Mouse (Mus musculus): ENCODE data around the gene Cnot4. TPM values are rescaled to one million over a fixed set of nuclear protein-coding genes. Genes with fewer than 3 reads are reported as not detected.
"Not testable (repeated sequence)": the region's sequence is repeated elsewhere in the genome, so short reads cannot be mapped to it uniquely, and the experiment has no call there.

Gene Cnot4
- total RNA-seq (2021) = 10 to 100 TPM; 22.5 to 24.5 TPM

- intact Hi-C loops (cut with DNase I) = loop anchor here (1.0 kb wide), 1 partner anchor 43 kb away; the partner anchor contains the start of gene Nup205
- DNase-seq = peak; percentile 99
These were observed at the start of gene Cnot4 for GRCm38 (mm10) chr6:35133579-35134488. TSS of gene Cnot4 (minus strand) at chr6:35133724.

- intact Hi-C loops (cut with DNase I) = loop anchor here (5.0 kb wide), 1 partner anchor 182 kb away; no protein-coding TSS in a partner anchor
These were observed 45.8 kb upstream of the Cnot4 start for GRCm38 (mm10) chr6:35179299-35179698.

GRCm38 (mm10) chr6:35177650-35178272 lies 44.2 kb upstream of the Cnot4 start:
- intact Hi-C loops (cut with DNase I) = loop anchor here (1.0 to 5.0 kb wide), 2 partner anchors 44 to 180 kb away; partner anchors contain the start of gene Cnot4
- peak in 1 of 2 experiments; percentile 60 for DNase-seq

More at GRCm38 (mm10) chr6:35179299-35179698, 45.8 kb upstream of the Cnot4 start:
- not testable (repeated sequence) for DNase-seq

GRCm38 (mm10) chr6:35176979-35177649 lies 43.6 kb upstream of the Cnot4 start, which contains the start of gene Nup205:
TSS of gene Nup205 (plus strand) at chr6:35177421.
- DNase-seq = peak; percentile 89 to 90
- intact Hi-C loops (cut with DNase I) = loop anchor here (1.0 to 5.0 kb wide), 2 partner anchors 44 to 180 kb away; partner anchors contain the start of gene Cnot4

GRCm38 (mm10) chr6:35173181-35173580 lies 39.7 kb upstream of the Cnot4 start:
- no peak for DNase-seq
- intact Hi-C loops (cut with DNase I) = no loop called here

- DNase-seq; intact Hi-C loops (cut with DNase I): not testable (repeated sequence)
These were observed 38.5 kb upstream of the Cnot4 start for GRCm38 (mm10) chr6:35172028-35172427.

- no peak for DNase-seq
- intact Hi-C loops (cut with DNase I) = no loop called here
These were observed 35.7 kb upstream of the Cnot4 start for GRCm38 (mm10) chr6:35169250-35169649.

- intact Hi-C loops (cut with DNase I) = no loop called here
- no peak for DNase-seq
These were observed 21.0 kb upstream of the Cnot4 start for GRCm38 (mm10) chr6:35154540-35154939.

GRCm38 (mm10) chr6:35147726-35148422 lies 14.3 kb upstream of the Cnot4 start:
- no peak for DNase-seq
- intact Hi-C loops (cut with DNase I) = no loop called here

- DNase-seq = no peak
- intact Hi-C loops (cut with DNase I) = no loop called here
These were observed 12.0 kb upstream of the Cnot4 start for GRCm38 (mm10) chr6:35145569-35145968.

GRCm38 (mm10) chr6:35140351-35140750 lies 6.8 kb upstream of the Cnot4 start:
- intact Hi-C loops (cut with DNase I) = no loop called here
- DNase-seq = no peak

GRCm38 (mm10) chr6:35134844-35135243 lies 1.3 kb upstream of the Cnot4 start:
- intact Hi-C loops (cut with DNase I) = no loop called here

GRCm38 (mm10) chr6:35133246-35133578 lies 312 bp downstream of the Cnot4 start:
- intact Hi-C loops (cut with DNase I) = loop anchor here (1.0 kb wide), 1 partner anchor 44 kb away; the partner anchor contains the start of gene Nup205
- no peak for DNase-seq

More at GRCm38 (mm10) chr6:35134844-35135243, 1.3 kb upstream of the Cnot4 start:
- DNase-seq = no peak

GRCm38 (mm10) chr6:35132806-35133205 lies 718 bp downstream of the Cnot4 start:
- intact Hi-C loops (cut with DNase I) = loop anchor here (1.0 kb wide), 1 partner anchor 44 kb away; the partner anchor contains the start of gene Nup205
- no peak for DNase-seq

GRCm38 (mm10) chr6:35122488-35122887 lies 11.0 kb downstream of the Cnot4 start:
- no peak for DNase-seq
- intact Hi-C loops (cut with DNase I) = no loop called here

GRCm38 (mm10) chr6:35121925-35122324 lies 11.6 kb downstream of the Cnot4 start:
- intact Hi-C loops (cut with DNase I) = no loop called here
- DNase-seq = no peak

GRCm38 (mm10) chr6:35102457-35102856 lies 31.1 kb downstream of the Cnot4 start:
- no peak for DNase-seq
- intact Hi-C loops (cut with DNase I) = no loop called here

- intact Hi-C loops (cut with DNase I) = no loop called here
- DNase-seq = no peak
These were observed 48.6 kb downstream of the Cnot4 start for GRCm38 (mm10) chr6:35084927-35085326.

- no peak for DNase-seq
- intact Hi-C loops (cut with DNase I) = no loop called here
These were observed 58.4 kb downstream of the Cnot4 start for GRCm38 (mm10) chr6:35075148-35075547.

- no peak for DNase-seq
- intact Hi-C loops (cut with DNase I) = no loop called here
These were observed 62.3 kb downstream of the Cnot4 start for GRCm38 (mm10) chr6:35071261-35071660.
